In genomic region chr7:118993597-118994230, GRCm38 (mm10) we compare ENCODE assay signal across 9 mouse cellular contexts. TPM values are rescaled to one million over a fixed set of nuclear protein-coding genes. Genes with fewer than 3 reads are reported as not detected.
DNase-seq lines count a peak whose midpoint lies in the region; ATAC-seq and TF ChIP-seq lines count a peak whose summit lies in the region.
"Had no signal": no experiment of that assay in that cellular context is flagged by ENCODE, and none has a peak within 500 bp of the region (broad histone marks: within the 10 kb centered on the region; RNA-seq: fewer than 3 reads in every experiment).

No protein-coding gene starts in this region.

- H3K27me3 ChIP-seq in E14TG2a.4 (ENCODE audit: insufficient read depth, low read length) = peaks cover 26% of the 10 kb centered on the region
- H3K27me3 ChIP-seq in embryonic facial prominence, embryonic 11.5 days (ENCODE audit: control insufficient read depth, insufficient read depth, low read length) = no peaks in the 10 kb centered on the region
- H3K27me3 ChIP-seq in hindbrain, embryonic 13.5 days = no peaks in the 10 kb centered on the region
- no peaks in the 10 kb centered on the region for H3K27me3 ChIP-seq in midbrain, embryonic 14.5 days (ENCODE audit: control insufficient read depth, insufficient read depth, low read length)

- ATAC-seq in embryonic facial prominence, embryonic 11.5 days (replicated peaks; ENCODE audit: insufficient number of reproducible peaks, low FRiP score, low TSS enrichment, low read depth) = no peak
- ATAC-seq in hindbrain, embryonic 13.5 days (ENCODE audit: low FRiP score) = 0 out of 2 replicates have a peak, but pooled peaks have one; percentile 5
- peak; percentile 5; the same call in 1 of the 2 replicates for ATAC-seq in midbrain, embryonic 14.5 days (ENCODE audit: low FRiP score, low TSS enrichment)

- intact Hi-C loops in heart, postnatal 10 days (cut with DNase I) = loop anchor here (2.0 kb wide), 3 partner anchors 63 to 139 kb away; partner anchors contain the start of gene Iqck

- no peak for TF ChIP-seq CTCF in E14TG2a.4 (conservative IDR thresholded peaks at IDR 0.05; ENCODE audit: low read length)

- H3K27ac ChIP-seq in embryonic facial prominence, embryonic 11.5 days (replicated peaks; ENCODE audit: low read depth, low read length) = no peak overlapping the region; the same call in 1 of the 2 replicates
- peak overlapping the region; percentile 82 for H3K27ac ChIP-seq in hindbrain, embryonic 13.5 days
- peak overlapping the region; percentile 71 for H3K27ac ChIP-seq in midbrain, embryonic 14.5 days (replicated peaks; ENCODE audit: low read depth, low read length)

- peak overlapping the region; percentile 89 for H3K4me2 ChIP-seq in embryonic facial prominence, embryonic 11.5 days (ENCODE audit: low read depth, low read length)
- H3K4me2 ChIP-seq in hindbrain, embryonic 13.5 days = peak overlapping the region; percentile 88
- peak overlapping the region; percentile 88 for H3K4me2 ChIP-seq in midbrain, embryonic 14.5 days (ENCODE audit: low read length)

- no peaks in the 10 kb centered on the region for H3K36me3 ChIP-seq in E14TG2a.4 (ENCODE audit: insufficient read depth, low read length)
- H3K36me3 ChIP-seq in embryonic facial prominence, embryonic 11.5 days (replicated peaks; ENCODE audit: control insufficient read depth, insufficient read depth, low read depth, low read length) = no peaks in the 10 kb centered on the region
- H3K36me3 ChIP-seq in hindbrain, embryonic 13.5 days = no peaks in the 10 kb centered on the region
- no peaks in the 10 kb centered on the region for H3K36me3 ChIP-seq in midbrain, embryonic 14.5 days (ENCODE audit: control insufficient read depth, insufficient read depth, low read length)
- H3K36me3 ChIP-seq: G1E had no signal

- peak overlapping the region; percentile 83 for H3K9ac ChIP-seq in embryonic facial prominence, embryonic 11.5 days (replicated peaks; ENCODE audit: low read length)
- H3K9ac ChIP-seq in hindbrain, embryonic 13.5 days = peak overlapping the region; percentile 81
- H3K9ac ChIP-seq in midbrain, embryonic 14.5 days (replicated peaks; ENCODE audit: low read length) = peak overlapping the region; percentile 63

- H3K4me3 ChIP-seq in E14TG2a.4 (replicated peaks; ENCODE audit: low read length) = peak overlapping the region; percentile 84
- peak overlapping the region; percentile 62 for H3K4me3 ChIP-seq in embryonic facial prominence, embryonic 11.5 days (ENCODE audit: low read depth, low read length)
- H3K4me3 ChIP-seq in hindbrain, embryonic 13.5 days = peak overlapping the region; percentile 57
- peak overlapping the region; percentile 52 for H3K4me3 ChIP-seq in midbrain, embryonic 14.5 days (replicated peaks; ENCODE audit: low read depth, low read length)

- peak; percentile 20 to 36 for DNase-seq in heart, adult 18-20 months
- no peak for DNase-seq in heart, postnatal 10 days
- DNase-seq in embryonic facial prominence, embryonic 11.5 days (ENCODE audit: low spot score) = peak; percentile 26
- peak; percentile 69 for DNase-seq in midbrain, embryonic 14.5 days
- DNase-seq in frontal cortex, adult 2 months (ENCODE audit: extremely low spot score in 1 of 2, low spot score in 1 of 2) = no peak
- no peak for DNase-seq in urinary bladder, postnatal 36 days (ENCODE audit: low spot score in 2 of 2)

- H3K4me1 ChIP-seq in E14TG2a.4 (replicated peaks; ENCODE audit: low read depth, low read length) = peaks cover 64% of the 10 kb centered on the region
- H3K4me1 ChIP-seq in embryonic facial prominence, embryonic 11.5 days (ENCODE audit: control insufficient read depth, insufficient read depth, low read length) = peaks cover 3% of the 10 kb centered on the region; the same call in 1 of the 2 replicates
- peaks cover 67% of the 10 kb centered on the region for H3K4me1 ChIP-seq in hindbrain, embryonic 13.5 days (replicated peaks)
- peaks cover 51% of the 10 kb centered on the region for H3K4me1 ChIP-seq in midbrain, embryonic 14.5 days (ENCODE audit: control insufficient read depth, insufficient read depth, low read length)

- 1% methylated on average over 26 of the region's 26 CpGs for WGBS in embryonic facial prominence, embryonic 11.5 days
- WGBS in hindbrain, embryonic 13.5 days = under 1% methylated on average over 26 of the region's 26 CpGs
- WGBS in midbrain, embryonic 14.5 days = under 1% methylated on average over 26 of the region's 26 CpGs

- 0 out of 2 replicates have a peak, but pooled peaks cover 5% of the 10 kb centered on the region for H3K9me3 ChIP-seq in E14TG2a.4 (ENCODE audit: low read length)
- H3K9me3 ChIP-seq in embryonic facial prominence, embryonic 11.5 days (replicated peaks; ENCODE audit: control insufficient read depth, low read length) = no peaks in the 10 kb centered on the region
- no peaks in the 10 kb centered on the region for H3K9me3 ChIP-seq in hindbrain, embryonic 13.5 days
- H3K9me3 ChIP-seq in midbrain, embryonic 14.5 days (ENCODE audit: control insufficient read depth, low read length) = no peaks in the 10 kb centered on the region

RNA-seq across cellular contexts. Expression of gene Gprc5b, which starts 1.3 kb away (rescaled TPM):
- total RNA-seq in heart, adult 18-20 months (2021) = 10 to 100 TPM; 10.5 to 13.7 TPM
- total RNA-seq in heart, postnatal 10 days (2021) = 10 to 100 TPM; 20.7 to 22.4 TPM
- polyA plus RNA-seq in embryonic facial prominence, embryonic 11.5 days (2014; fragmentation: Nextera tagmentation; extraction: Ambion mirVana) = 12.3 and 13.2 TPM in 2 replicates
- 7.9 and 8.1 TPM in 2 replicates for polyA plus RNA-seq in hindbrain, embryonic 13.5 days (2015; fragmentation: Nextera tagmentation; extraction: Ambion mirVana)
- 7.1 and 11.7 TPM in 2 replicates for polyA plus RNA-seq in midbrain, embryonic 14.5 days (2014; fragmentation: Nextera tagmentation; extraction: Ambion mirVana)
- 194 and 204 TPM in 2 replicates for polyA plus RNA-seq in frontal cortex, adult 2 months (2012; rRNA removed)
- polyA plus RNA-seq: G1E had no signal

Comparison
In these comparisons a context has a peak if more than half of its experiments do, and no peak if none do; other contexts are left out.
1. DNase-seq: peak in heart, adult 18-20 months (2 of 2), embryonic facial prominence, embryonic 11.5 days (single experiment) and midbrain, embryonic 14.5 days (single experiment); none in heart, postnatal 10 days (0 of 2), frontal cortex, adult 2 months (0 of 2) and urinary bladder, postnatal 36 days (0 of 2).
2. RNA of gene Gprc5b, which starts 1.3 kb away (polyA plus RNA-seq): 194 to 204 TPM in frontal cortex, adult 2 months; 12.3 to 13.2 TPM in embryonic facial prominence, embryonic 11.5 days, 7.1 to 11.7 TPM in midbrain, embryonic 14.5 days and 7.9 to 8.1 TPM in hindbrain, embryonic 13.5 days; every median in the first group is over 10 times any median in the second.
3. Peak in every context shown above with its lines, with median percentiles within 50 percentile points of each other: H3K4me3 ChIP-seq, H3K4me2 ChIP-seq and H3K9ac ChIP-seq.